Mouse (Mus musculus): ENCODE measurements around the gene Mtif3. TPM values are rescaled to one million over a fixed set of nuclear protein-coding genes. Genes with fewer than 3 reads are reported as not detected.
"Not testable (repeated sequence)": the region's sequence is repeated elsewhere in the genome, so short reads cannot be mapped to it uniquely, and the experiment has no call there.

Gene Mtif3
- total RNA-seq, 2 experiments from 2014 or later: 20.1 to 20.3 TPM

DNA sequence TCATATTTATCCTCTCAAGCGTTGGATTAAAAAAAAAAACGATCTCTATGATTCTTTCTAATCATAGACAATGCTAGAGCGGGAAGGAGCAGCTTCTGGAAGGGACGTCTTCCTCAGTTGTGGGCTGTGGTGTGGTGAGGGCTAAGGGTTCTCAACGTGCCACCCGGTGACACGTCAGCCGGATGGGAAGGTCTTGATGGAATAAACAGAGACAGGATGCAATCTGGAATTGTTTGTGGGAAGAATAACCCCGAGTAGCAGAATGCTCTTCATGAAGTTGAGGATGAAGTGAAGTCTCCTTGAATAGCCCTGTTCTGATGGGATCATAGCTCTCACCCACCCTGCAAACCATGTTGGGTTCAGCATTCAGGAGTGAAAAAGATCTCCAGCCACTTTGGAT lies 16.9 kb downstream of the Mtif3 start:
- Histone ChIP-seq H3K27ac (no peak overlapping the region), H3K4me3 (no peak overlapping the region)
- TF ChIP-seq CTCF (conservative IDR thresholded peaks at IDR 0.05): no peak
- DNase-seq (ENCODE audit: low spot score in 2 of 2): no peak

DNA sequence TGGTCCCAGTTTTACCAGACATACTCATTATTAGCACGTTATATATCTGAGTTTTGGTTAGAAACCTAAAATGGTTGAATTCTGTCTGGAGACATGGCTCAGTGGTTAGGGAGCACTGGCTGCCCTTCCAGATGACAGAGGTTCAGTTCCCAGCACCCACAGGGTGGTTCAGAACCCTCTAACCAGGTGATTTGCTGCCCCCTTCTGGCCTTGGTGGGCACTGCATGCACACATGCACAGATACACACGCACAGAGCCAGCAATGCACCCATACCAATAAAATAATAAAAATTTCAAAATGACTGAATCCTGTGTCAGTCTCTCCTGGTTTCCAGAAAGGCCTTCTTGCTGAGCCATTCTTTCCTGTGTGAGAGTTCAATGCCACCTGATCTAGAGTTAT lies 19.0 kb downstream of the Mtif3 start:
- DNase-seq (ENCODE audit: low spot score in 2 of 2): no peak
- Histone ChIP-seq H3K27ac (no peak overlapping the region), H3K4me3 (no peak overlapping the region)
- TF ChIP-seq CTCF (conservative IDR thresholded peaks at IDR 0.05): peak; percentile 57

DNA sequence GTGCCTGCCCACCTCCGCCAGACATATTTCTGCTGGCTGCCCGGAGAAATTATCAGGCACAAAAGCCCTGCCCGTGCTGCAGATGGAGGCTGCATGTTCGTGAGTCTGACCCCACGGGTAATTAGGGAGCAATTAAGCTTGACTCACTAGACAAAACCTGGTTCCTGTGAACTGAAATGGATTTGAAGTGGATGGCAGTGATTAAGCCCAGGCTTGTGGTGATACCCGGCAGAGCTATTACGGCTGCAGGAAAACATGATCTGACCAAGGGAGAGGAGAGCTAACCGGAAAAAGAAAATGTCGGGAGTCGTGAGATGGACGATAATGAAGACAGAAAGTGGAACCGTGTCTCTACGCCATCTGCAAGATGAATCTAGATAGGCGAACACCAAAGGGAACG lies 20.6 kb downstream of the Mtif3 start:
- no peak for TF ChIP-seq CTCF (conservative IDR thresholded peaks at IDR 0.05)
- no peak for DNase-seq (ENCODE audit: low spot score in 2 of 2)
- Histone ChIP-seq H3K27ac (no peak overlapping the region), H3K4me3 (no peak overlapping the region)

DNA sequence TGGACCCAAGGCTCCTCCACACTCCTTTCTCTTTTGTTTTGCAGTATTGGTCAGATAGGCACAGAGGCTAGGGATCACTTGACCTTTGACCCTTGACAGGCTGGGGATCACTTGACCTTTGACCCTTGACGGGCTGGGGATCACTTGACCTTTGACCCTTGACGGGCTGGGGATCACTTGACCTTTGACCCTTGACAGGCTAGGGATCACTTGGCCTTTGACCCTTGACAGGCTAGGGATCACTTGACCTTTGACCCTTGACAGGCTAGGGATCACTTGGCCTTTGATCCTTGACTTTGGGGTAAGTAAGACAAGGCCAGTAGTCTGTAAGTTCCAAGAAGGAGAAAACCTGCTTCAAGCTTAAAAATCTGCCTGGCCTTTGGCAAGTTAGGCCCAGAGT lies 21.7 kb downstream of the Mtif3 start:
- not testable (repeated sequence) for H3K4me3 ChIP-seq; DNase-seq (ENCODE audit: low spot score in 2 of 2); H3K27ac ChIP-seq

DNA sequence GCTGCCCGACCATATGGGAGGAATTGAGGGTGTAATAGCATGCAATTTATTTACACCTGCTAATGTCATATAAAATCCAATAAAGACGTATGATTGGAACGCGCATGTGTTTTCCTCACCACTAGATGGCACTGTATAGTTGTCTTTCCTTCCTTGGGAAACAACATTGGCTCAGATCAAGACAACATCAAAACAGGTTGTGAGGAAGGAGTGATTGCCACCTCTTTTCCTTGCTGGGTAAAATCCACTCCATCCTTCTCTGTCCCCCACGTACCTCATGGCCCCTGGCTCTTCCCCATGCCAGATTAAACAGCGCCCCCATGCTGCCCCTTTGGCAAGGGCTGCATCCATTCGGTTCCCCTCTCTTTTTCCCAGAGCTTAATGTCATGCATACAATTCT lies 23.4 kb downstream of the Mtif3 start:
- Histone ChIP-seq H3K4me3 (no peak overlapping the region), H3K27ac (no peak overlapping the region)
- DNase-seq (ENCODE audit: low spot score in 2 of 2): peak in 1 of 2 experiments; percentile 39
- TF ChIP-seq CTCF (conservative IDR thresholded peaks at IDR 0.05): peak; percentile 91

DNA sequence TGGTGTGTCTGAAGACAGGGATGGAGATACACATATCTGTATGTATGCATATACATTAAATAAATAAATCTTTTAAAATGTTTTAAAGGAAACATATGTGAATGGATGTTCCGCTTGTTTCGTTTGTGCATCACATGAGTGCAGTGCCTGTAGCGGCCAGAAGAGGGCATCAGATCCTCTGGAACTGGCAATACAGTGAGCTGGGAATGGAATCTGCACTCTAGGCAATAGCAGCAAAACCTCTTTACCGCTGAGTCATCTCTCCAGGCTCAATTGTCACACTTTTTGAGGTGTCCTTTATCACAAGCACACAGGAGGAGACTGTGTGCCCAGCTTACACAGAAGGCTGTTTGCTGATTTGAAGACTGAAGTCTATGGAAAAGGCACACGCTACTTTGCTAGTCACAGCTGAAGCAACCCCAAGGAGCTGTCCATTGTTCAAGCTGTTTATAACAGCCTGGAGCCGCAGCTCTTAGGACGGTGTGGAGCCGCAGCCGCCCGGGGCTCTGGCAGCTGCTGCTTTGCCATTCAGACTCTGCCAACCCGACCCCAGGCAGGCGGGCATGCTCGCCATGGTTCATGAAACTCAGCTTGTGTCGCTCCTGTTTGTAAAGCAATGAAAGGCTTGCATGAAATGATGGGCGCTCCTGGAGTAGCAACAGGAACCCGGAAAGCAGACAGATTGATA lies 24.3 kb downstream of the Mtif3 start:
- peak; percentile 72 for TF ChIP-seq CTCF (conservative IDR thresholded peaks at IDR 0.05)
- Histone ChIP-seq H3K27ac (no peak overlapping the region), H3K4me3 (no peak overlapping the region)
- no peak for DNase-seq (ENCODE audit: low spot score in 2 of 2)

DNA sequence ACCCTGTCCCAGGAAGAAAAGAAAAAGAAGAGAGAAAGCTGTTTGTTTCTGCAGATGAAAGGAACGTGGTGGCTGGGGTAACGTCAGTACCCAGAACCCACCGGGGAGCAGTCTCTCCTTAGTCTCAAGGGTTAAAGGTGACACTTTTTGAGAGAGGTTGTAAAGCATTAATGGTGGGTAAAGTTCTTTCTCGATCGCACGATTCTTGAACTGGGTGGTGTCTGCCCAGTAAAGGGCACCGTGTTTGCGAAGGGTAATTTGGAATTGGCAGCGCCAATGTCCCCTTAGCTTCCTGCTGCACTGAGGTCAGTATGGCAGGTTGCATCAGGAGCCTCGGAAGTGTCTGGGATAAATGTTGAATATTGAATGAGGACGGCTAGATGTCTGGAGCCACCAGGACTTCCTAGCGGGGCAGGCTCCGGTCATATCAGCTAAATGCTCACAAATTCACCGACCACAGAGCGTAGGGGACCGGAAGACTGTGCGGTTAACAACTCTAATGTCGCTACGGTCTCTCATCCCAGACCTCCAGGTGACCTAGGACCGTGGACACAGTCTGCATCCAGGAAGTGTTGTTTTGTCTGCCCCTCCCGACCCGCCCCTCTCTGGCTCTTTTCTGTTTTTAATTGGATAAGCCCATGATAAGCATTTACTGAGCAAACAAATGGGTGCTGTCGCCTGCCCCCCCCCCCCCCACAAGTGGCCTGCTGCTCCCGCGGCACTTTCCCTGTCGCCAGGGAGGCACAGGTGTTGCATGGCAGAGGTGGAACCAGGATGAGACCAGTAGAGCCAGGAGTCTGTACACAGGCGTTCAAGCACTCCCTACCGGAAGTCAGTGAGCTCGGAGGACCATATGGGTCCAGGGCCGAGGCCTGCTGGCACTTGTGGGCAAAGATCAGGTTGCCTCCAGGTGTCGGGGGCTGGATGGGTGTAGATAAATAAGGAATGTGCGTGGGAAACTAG lies 25.8 kb downstream of the Mtif3 start:
- no peak for DNase-seq (ENCODE audit: low spot score in 2 of 2)
- Histone ChIP-seq H3K27ac (no peak overlapping the region), H3K4me3 (no peak overlapping the region)
- TF ChIP-seq CTCF (conservative IDR thresholded peaks at IDR 0.05): no peak

DNA sequence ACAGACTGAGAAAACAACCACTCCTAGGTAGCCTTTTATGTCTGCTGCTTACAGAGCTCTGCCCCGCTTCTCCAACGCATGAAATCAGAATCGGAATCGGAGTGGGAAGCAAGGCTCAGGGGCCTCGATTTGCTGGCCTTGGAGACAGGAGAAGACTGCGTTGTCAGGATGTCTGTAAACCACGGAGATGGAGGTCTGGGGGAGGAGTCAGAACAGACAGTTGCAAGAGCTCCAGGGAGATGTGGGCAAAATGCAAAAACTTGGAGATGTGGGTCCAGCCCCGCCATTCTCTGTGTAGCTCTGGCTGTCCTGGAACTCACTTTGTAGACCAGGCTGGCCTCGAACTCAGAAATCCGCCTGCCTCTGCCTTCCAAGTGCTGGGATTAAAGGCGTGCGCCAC lies 30.1 kb downstream of the Mtif3 start:
- Histone ChIP-seq H3K27ac (no peak overlapping the region), H3K4me3 (no peak overlapping the region)
- DNase-seq (ENCODE audit: low spot score in 2 of 2): no peak
- no peak for TF ChIP-seq CTCF (conservative IDR thresholded peaks at IDR 0.05)

DNA sequence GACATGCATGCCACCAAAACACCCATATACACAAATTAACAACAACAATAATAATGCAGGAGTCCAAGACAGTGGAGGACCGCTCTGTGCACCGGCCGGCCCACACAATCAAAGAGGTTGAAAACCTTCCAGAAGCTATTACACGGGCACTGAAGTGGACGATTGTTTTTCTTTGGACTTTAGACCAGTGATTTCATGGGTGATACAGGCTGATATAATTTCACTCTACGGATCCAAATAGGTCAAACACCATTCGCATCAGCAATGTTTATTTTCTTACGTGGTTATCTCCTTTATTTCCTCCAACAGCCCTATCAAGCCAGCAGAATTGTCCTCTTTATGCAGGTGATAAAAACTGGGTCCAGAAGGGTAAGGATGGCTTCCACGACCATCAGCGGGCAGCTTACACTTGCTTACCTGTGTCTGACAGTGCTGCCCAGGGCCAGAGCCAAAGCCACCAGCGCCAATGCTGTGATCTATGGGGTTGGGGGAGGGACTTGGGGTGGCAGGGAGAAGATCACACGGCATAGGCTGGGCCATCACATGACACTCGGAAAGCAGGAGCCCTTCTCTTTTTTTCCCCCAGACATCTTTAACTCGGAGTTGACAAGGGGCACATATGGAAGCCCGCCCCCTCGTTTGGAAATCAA lies 31.6 kb downstream of the Mtif3 start:
- no peak overlapping the region for H3K27ac ChIP-seq
- TF ChIP-seq CTCF (conservative IDR thresholded peaks at IDR 0.05): no peak
- DNase-seq (ENCODE audit: low spot score in 2 of 2): no peak

DNA sequence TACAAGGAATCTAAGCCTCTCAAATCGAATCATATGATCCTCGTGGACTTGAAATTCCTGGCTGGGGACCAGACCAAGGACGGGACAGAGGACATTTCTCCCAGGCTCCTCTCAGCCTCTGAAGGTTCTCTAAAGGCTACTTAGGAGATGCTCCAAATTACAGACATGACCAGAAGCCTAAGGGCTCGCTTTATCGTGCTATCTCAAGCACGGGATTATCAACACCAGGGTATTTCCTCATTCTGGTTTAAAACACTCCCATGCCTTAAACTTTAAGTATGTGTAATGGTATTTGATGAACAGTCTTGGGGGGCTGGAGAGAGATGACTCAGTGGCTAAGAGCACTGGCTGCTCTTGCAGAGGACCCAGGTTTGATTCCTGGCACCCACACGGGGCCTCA lies 32.2 kb downstream of the Mtif3 start:
- H3K27ac ChIP-seq: no peak overlapping the region
- no peak for TF ChIP-seq CTCF (conservative IDR thresholded peaks at IDR 0.05)
- no peak for DNase-seq (ENCODE audit: low spot score in 2 of 2)
- no peak overlapping the region for H3K4me3 ChIP-seq

More for the DNA sequence above, 31.6 kb downstream of the Mtif3 start:
- no peak overlapping the region for H3K4me3 ChIP-seq

DNA sequence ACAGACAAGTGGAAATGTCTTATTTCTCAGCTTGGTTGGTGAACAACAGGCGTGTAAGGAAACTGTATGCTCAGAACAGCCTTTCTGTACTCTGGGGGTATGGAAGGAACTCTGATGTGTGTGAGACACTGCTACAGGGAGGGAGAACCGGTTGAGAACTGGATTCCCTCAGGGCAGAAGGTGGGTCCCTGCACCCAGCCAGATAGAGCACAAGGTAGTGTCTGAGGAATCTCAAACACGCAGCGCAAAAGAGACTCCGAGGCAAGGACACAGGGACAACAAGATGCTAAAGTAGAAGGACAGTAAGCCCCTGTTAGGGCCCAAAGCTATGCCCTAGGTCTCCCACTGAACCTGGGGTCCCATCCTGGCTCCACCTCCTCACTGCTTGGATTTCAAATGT lies 36.9 kb downstream of the Mtif3 start:
- TF ChIP-seq CTCF (conservative IDR thresholded peaks at IDR 0.05): no peak
- Histone ChIP-seq H3K4me3 (no peak overlapping the region), H3K27ac (no peak overlapping the region)
- DNase-seq (ENCODE audit: low spot score in 2 of 2): no peak

DNA sequence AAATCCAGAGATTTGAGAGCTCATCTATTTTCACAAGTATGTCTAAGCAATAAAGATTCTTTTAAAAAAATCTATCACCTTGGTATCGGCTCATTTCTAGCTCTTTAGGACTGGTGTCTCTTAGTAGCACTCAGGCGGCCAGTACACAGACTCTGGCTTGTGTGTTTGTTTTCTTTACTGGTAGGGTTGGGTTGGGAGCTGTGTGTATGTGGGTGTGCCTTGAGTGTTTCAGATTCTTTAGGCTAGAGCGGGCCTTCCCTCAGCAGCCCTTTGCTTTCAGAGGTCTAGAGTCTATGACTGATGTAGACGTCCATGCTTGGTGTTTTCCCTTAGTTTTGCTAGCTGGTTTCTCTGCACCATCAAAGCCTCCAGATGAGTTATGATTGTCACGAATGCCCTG lies 40.1 kb downstream of the Mtif3 start:
- H3K4me3 ChIP-seq: no peak overlapping the region
- no peak for TF ChIP-seq CTCF (conservative IDR thresholded peaks at IDR 0.05)
- DNase-seq (ENCODE audit: low spot score in 2 of 2): no peak
- H3K27ac ChIP-seq: no peak overlapping the region

DNA sequence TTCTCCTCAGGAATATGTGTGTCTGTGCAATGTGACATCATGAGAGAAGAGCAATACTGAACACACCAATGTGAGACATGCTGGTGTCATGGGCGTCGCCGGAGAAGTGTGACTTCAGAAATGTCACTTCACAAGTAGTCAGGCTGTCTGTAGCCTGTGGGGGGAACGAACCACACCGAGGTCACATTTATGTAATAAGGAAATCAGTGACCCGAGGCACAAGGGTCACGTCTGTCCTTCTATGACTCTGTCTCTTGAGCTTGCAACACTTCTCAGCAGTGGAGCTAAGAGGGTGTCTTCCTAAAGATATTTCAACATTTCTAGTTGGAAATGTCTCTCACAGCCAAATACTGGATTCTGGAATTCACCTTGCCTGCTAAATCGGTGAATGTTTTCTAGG lies 42.4 kb downstream of the Mtif3 start:
- Histone ChIP-seq H3K27ac (no peak overlapping the region), H3K4me3 (no peak overlapping the region)
- DNase-seq (ENCODE audit: low spot score in 2 of 2): no peak
- TF ChIP-seq CTCF (conservative IDR thresholded peaks at IDR 0.05): no peak
